Mouse (Mus musculus) right cerebral cortex, postnatal 36 days (tissue): Measurements from ENCODE around the gene Ncam1.

Source experiments
- DNase-seq, 2 experiments: peaks; one replicate each; pipeline ENCODE4 v3.0.0; 2022; ENCODE audit warnings: low spot score in 2 of 2, mixed read lengths in 1 of 2

Ncam1 gene

DNA sequence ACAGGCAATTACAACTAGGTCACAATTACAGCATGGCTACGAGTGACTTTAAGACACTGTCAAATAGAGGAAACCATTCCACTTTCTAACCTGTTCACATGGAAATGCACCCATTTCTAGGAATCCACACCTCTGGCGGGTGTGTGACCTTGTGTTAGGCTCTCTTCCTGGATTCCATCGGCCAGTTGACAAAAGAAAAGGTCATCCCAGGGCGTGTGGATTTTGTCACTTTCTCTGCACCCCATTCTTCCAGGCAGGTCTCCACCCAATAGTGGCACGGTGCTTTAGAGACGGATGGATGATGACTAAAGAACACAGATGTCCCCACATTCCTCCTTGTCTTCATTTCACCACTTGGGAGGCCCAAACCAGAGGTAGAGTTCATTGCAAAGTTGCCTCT, 47.3 kb downstream of the Ncam1 start:
- DNase-seq = no peak

DNA sequence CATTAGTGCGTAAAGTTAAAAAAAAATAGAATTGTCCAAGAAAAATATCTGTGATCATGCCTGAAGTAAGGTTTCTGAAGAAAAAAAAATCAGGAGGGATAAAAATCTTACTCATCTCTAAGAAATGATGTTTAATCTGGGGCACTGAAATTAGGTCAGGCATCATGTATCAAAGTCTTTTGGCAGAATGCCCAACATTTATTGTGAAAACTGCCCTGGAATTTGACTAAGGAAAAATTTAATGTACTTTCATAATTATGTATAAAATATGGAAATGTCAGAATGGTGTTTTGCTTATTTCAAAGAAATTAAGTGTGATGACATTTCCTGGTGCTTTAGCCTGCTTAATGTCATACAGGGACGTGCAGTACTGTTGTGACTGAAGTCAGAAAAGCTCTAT, 52.5 kb downstream of the Ncam1 start:
- no peak for DNase-seq

DNA sequence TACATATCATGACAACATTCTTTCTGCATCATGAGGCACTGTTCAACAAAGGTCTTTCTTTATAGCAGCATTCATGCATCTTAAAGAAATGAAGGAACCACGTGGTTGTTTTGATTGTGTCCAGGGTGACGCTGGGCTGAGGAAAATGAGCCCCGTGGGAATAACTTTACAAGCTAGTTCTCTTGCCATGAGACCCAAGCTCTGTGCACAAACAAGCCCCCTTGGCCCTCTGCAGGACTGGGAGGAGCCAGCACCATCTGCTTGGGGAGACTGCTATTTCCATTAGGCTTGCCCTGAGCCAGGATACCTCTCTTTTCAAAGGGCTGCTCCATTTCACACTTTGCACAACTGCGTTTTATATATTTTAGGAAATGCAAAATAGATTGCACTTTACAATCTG, 53.0 kb downstream of the Ncam1 start:
- no peak for DNase-seq

DNA sequence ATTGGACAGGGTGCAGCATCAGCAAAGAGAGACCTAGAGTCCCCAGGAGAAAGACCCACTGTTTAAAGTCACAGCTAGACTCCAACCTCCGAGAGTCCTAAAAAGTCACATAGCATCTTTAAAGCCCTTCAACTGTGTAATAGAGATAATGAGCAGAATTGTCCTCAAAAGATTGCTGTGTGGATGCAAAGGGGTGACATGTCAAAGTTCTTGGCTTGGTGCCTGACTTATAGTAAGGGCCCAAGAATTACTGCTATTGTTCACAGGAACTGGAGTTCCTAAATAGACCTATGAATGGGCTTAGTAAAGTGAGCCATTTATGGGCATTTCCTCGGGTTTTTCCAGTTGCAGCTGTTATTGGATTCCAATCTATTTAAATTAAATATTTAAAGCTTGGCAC, 54.4 kb downstream of the Ncam1 start:
- no peak for DNase-seq

DNA sequence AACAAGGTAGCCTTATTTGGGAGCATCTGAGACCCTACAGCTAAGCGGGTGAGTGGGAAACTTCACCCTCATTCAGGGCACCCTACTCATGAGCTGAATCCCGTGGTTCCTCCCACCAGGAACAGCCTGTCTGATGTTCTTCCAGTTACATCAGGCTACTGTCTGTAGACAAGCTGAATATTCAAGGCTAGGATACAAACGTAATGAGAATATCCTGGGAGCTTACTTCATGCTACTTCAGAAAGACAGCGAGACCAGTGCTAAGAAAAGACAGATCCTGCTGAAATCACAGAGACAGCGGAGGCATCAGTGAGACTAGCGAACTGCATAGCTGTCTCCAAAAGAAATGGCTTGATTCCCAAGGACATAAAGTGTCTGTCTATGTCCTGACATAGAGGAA, 58.8 kb downstream of the Ncam1 start:
- DNase-seq = peak in 1 of 2 experiments; percentile 45

DNA sequence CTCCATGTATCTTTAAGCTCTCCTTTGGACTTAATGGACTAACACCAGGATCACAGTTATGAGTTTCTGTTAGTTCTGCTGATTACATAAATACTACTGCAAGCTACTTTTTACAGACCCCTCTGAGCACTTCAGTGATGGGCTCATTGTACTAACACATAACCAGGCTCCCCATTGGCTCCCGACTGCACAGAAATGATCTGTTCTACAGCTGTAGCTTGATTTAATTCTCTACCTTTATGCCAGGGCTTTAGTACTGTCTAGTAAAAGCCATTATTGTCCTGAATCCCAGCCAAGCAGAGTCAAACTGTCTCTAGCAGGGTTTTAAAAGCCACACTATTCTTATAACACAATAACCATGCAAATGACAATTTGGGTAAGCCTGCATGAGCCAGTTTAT, 60.2 kb downstream of the Ncam1 start:
- DNase-seq = no peak

DNA sequence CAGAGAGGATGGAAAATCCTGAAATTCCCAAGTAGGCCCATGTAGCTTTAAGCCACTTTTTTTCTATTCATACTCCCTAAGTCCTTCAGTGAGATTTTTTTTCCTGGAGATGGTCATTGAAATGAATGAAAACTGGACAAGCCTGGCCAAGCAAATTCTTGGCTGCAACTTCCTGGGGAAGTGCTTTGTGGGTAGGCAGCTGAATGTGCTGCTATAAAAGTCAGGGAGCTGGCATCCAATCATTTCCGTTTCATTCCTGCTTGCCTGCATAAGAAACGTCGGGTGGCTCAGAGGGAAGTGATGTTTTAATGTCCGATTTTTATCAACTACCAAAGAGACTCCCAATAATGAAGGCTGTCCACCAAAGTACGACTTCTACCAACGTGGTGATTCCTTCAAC, 61.6 kb downstream of the Ncam1 start:
- no peak for DNase-seq

DNA sequence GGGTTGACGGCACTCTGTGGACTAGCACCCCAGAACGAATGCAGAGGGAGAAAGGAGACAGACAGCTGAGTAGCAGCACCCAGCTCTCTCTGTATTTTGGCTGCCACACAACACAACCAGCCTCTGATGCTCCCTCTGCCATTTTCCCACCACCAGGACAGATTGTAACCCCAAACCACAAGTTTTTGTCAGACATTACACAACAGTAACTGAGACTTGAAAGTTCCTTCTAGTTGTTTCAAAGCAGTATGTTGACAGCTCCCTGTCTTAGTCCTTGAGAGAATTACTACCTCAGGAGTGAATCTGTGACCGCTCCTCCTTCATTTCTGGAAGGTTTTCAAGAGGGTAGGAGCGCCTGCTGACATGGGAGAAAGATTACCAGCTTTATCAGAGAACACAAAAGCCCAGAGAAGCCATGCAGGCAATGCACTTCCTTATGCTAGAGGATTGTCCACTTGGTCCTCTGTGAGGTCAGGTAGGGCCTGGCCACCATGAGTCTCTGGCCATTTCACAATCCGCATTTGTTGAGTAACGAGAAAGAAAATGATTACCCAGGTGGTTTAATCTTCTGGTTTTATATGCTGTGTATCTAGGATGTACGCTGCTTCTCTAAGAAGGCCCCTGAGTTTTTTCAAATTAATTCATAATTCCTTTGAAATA, 64.2 kb downstream of the Ncam1 start:
- no peak for DNase-seq

DNA sequence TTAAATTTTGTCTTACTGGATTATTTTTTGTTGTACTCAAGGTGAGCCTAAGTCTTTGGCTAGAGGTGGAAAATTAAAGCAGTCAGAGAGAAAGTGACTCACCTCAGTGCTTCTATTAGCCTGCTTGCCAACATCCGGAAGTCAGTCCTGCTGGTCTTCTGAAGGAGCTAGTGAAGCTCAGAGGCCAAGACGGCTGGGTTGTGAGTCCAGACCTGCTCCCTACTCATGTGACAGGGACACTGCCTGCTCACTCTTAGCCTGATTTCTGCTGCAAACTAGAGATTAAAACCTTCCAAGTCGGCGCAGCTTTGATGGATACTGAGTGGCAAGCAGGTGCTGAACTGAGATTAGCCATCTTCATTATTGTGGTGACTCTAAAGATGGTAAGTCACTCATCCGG, 65.0 kb downstream of the Ncam1 start:
- no peak for DNase-seq

DNA sequence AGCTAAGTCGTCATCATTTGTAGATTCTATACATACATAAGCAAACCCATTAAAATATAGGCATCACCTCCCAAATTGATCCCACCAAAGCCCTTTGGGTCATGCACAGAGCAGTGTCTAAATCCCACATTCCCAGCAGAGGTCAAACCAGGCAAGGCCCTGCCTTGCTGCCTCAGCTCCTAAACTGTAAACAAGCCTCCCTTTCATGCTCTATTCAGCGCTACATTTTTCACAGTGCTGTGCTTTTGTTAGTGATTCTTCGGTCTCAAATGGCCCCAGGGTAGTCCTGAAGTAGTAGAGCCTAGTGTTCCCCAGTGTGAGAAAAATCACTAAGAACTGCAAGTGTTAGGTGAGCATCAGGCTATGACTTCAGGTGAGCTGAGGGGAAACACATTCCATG, 69.2 kb downstream of the Ncam1 start:
- DNase-seq = no peak

DNA sequence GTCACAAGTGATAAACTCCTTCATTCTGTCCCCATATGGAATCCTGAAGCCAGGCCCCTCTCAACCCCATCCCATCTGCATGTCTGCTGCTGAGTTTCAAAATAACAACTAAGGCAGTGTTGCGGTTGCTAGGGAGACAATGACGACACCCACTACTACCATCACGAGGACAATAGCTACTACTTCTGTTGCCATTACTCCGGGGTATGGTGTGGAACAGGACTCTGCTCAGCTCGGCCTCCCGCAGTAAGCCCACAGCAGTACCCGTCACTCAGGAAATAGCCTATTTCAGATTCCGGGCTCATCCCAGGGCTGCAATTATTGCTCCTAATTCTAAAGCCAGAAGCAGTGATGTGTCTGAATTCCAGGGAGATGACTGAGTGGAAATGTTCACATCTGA, 70.5 kb downstream of the Ncam1 start:
- DNase-seq = peak; percentile 24 to 42

DNA sequence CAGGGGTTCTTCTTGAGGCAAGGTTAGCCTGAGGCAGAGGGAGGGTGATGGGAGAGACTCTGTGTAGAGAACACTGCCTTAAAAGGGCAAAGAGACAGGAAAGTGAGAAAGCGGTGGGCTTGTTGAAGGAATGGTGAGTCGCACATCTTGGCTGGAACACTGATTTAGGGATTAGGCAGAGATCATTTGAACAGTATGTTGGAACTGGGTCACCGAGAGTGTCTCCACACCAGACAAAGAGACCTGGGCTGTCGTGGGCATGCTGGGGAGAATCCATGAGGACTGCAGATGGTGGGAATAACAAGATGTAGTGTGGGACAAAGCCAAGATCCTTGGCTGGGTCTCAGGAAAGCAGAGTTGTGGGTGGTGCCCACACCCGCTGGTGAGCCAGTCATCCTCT, 76.0 kb downstream of the Ncam1 start:
- peak; percentile 50 to 79 for DNase-seq

DNA sequence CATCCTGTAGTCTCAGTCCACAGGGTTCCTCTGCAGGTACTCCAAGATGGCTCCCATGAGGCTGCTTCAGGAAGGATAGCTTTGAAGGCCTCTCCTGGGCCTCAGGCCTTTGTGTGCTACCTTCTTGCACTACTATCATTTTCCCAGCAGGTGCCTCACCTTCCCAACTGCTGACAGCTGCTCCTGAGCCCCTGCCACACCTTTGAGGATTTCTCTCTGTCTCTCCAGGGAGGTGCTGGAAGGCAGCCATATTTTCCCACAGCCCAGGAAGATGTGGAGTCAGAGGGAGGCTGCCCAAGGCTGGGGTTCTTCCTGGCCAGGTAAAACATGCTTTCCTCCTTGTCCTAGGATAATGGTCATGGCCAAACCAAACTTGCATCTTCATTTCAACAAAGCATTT, 83.6 kb downstream of the Ncam1 start:
- DNase-seq = no peak

DNA sequence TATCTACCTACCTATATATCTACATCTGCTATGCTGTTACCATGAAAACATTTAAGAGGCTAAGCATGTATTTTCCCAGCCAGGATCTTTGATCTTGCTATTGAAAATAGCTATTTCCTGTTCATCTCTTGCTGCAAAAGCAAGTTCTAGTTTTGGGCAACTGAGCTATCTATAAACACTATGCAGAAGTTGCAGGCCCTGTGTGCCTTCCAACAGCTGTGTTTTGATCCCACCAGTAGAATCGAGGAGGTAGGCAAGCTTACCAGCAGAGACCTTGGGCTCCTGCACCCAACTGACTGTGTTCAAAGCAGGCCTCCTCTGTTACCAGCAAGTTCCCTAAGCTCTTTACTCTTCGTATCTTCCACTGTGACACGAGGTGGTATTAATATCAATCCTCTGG, 84.6 kb downstream of the Ncam1 start:
- no peak for DNase-seq

DNA sequence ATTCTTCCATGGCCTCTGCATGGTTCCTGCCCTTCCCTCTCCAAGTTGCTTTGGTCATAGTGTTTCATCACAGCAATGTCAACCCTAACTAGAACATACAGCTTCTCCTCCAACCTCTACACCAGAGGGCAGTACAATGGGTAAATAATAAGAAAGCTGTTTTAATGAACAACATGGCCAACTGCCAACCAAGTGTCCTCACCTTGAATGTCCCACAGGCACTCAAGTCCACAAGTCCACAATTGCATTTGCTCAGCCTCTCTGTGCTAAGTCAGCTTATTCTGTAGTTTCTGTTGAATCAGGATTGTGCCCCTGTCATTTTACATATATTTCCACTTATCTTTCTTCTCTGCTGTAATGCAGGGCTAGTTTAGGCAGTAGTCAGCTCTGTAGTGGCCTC, 91.1 kb downstream of the Ncam1 start:
- no peak for DNase-seq

DNA sequence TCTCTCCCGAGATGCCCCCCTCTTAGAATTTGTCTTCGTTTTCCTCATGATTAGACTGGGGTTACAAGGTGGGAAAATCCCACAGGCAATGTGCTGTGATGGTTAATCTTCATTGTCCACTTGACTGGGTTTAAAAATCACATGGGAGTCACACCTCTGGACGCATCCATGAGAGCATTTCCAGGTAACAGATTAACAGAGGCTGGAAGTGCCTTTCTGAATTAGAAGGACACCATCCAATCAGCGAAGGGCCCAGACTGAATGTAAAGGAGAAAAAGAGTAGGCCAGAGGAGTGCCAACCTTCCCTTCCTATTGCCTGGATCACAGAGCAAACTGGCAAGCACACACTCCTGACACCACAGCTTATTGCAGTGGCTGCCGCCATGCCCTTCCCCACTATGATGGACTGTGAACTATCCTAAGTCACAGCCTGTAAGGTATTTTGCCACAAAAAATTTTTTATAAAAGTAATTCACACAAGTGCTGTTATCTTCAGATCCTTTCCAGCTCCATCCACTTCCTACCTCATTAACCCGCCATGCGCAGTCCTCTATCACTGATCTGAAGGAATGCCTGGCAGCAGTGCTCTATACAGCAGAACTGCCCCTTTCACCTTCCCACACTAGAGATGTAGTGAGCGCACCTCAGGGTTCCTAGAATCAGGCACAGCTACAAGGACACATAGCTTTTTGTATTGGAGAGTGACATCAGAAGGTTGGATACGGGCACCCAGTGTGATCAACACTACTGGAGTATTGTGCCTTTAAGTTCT, 94.3 kb downstream of the Ncam1 start:
- DNase-seq = no peak

DNA sequence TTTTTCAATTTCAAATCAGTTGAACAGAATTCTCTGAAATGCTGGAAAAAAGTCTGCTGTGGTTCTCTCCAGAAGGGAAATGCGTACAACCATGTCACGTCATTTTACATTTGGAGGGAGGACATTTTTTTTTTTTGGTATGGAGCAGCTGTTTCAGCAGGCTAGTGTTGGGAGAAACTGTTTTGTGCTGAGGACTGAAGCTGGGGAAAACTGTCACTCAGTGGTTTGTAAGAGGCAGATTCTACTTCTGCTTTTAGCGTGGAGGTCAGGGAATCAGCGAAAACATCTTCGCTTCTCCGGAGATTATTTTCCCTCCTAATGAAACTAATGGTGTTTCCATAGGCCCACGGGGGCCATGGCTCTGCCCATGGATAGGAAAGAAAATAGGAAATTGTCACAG, 103.4 kb downstream of the Ncam1 start:
- DNase-seq = no peak

DNA sequence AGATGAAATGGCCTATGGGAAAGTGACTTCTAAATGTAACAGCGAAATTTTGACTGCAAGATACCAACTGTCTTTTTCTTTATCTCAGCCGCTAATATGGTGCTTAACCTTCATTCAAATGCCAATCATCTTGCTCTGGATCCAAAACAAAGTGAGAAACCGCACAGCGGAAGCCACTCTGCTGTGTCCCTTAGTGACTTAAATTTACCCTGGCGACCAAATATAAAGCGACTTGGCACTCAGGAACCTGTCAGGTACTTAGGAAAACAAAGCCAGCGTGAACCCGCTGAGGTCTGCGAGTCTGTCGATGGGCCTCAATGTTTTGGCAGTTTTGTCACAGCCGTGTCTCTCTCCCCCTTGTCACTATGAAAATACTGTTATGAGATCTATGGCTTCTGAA, 105.9 kb downstream of the Ncam1 start:
- no peak for DNase-seq

DNA sequence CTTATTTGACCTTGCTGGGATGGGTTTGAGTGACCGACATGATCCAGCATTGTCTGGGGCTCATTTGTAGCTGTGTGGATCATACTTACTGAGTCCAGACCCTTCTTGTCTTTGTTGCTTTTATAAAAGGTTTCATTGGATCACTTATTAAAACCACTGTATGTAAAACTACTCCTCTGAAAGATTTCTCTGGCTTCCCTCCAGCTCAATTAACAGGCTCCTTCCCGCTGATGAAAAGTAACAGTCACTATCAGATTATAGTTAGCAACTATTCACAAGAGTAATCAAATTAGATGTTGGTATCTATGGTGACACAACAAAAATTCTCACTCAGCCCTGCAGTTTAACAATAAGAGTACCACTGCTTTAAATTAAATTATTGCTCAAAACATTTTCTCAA, 107.4 kb downstream of the Ncam1 start:
- DNase-seq = no peak

DNA sequence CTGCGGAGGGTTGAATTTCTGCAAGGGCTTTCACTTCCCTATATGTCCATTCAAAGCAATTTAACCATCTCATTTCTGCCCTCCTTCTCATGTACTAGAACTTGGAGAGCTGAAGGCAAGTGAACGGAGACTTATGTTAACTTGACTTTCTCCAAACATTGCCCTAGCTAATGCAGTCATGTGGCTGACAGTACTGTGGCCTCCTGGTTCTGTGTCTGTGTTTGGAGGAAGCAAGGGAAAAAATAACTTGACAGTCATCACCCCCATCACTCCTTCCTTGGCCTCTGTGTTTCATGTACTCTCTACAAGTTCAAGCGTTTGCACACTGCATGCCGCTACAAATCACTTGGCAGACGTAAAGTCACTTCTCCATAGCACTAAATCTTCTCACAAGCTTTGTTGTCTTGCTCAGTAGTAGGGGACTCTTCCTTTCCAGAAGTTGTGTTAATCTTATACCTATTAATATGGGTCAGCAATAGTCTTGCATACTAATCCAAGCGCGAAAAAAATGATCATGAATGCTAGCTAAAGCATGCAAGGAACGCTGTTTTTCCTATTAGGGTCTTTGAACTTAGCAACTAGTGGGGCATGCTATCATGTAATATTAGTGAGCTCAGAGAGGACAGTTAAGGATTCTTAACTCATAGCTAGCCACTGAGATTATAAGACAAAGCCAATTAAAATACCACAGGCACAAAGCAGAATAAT, 115.0 kb downstream of the Ncam1 start:
- no peak for DNase-seq

DNA sequence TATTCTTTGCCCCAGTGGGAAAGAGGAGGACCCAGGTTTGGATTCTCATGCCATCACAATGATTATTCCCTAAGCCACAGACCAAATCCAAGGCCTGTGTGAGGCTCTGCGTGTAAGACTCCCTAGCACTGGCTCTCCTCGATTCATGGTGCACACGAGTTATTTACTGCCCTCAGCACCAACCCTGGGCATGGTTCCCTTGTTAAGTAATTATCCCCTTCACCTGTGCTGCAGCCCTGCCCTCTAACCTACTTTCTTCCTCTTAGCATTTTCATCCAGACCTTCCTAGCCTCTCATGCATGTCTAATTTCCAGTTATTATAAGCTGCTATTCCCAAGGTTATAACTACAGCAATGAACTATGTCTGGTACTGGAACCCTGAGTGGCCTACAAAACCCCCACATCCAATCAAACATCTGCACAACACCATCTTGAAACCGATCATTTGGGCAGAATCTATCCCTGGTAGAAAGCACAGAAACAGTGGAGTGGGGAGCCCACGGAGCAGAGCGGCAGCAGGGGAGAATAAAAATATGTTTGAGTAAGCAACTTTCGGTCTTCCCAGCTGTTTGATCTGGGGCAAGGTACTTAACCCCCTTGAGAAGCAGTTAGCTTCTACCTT, 116.8 kb downstream of the Ncam1 start:
- DNase-seq = no peak

DNA sequence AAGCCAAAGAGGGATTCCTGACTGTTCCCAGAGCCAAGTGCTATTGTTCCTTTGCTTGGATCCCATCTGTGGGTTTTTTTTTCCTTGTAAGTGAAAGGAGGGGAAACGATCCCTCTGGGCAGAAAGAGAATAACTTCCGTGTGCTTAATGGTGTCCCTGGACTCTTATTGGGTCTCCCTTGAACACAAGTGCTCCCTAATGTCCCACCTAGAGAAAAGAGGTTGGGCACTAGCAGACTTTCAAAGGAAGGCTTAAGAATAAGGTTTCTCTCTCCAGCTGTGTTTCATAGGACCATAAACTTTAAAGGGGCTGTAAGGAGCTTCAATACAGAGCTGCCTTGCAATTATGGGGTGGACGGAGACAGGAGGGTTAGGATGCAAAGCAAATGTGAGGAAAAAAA, 119.5 kb downstream of the Ncam1 start:
- no peak for DNase-seq
